Mouse (Mus musculus) liver, embryonic 16.5 days (tissue): ENCODE measurements around the gene Vps51. TPM values are rescaled to one million over a fixed set of nuclear protein-coding genes. Genes with fewer than 3 reads are reported as not detected.

Experiments used
- ATAC-seq: fragments of 200-750 bp; cut with Nextera tagmentation; 2 replicates; pipeline ENCODE4 v1.8.0; 2017; ENCODE audit warnings: low read depth, mild to moderate bottlenecking, moderate number of reproducible peaks, moderate library complexity
- H3K27ac ChIP-seq: fragments of 300-500 bp; sonication (generic); 2 replicates; pipeline ENCODE4 v1.5.1; 2014; ENCODE audit warnings: mild to moderate bottlenecking, low read length
- H3K27me3 ChIP-seq: fragments of 300-500 bp; sonication (generic); 2 replicates; pipeline ENCODE4 v1.6.1; 2014; ENCODE audit warnings: low read depth, low read length, mixed read lengths; ENCODE audit not compliant: control insufficient read depth, insufficient read depth
- H3K36me3 ChIP-seq: fragments of 300-500 bp; sonication (generic); 2 replicates; pipeline ENCODE4 v1.6.1; 2014; ENCODE audit warnings: mild to moderate bottlenecking; ENCODE audit not compliant: control insufficient read depth, insufficient read depth
- H3K4me1 ChIP-seq: fragments of 300-500 bp; sonication (generic); 2 replicates; pipeline ENCODE4 v1.6.1; 2014; ENCODE audit warnings: low read depth, low read length, mixed read lengths; ENCODE audit not compliant: control insufficient read depth
- H3K4me2 ChIP-seq: fragments of 300-500 bp; sonication (generic); 2 replicates; pipeline ENCODE4 v1.6.1; 2014; ENCODE audit warnings: low read depth, low read length, mixed read lengths
- H3K4me3 ChIP-seq: fragments of 300-500 bp; sonication (generic); 2 replicates; pipeline ENCODE4 v1.5.1; 2014; ENCODE audit warnings: low read depth, mild to moderate bottlenecking, low read length
- H3K9ac ChIP-seq: fragments of 300-500 bp; sonication (generic); 2 replicates; pipeline ENCODE4 v1.6.1; 2014; ENCODE audit warnings: low read depth, low read length
- H3K9me3 ChIP-seq: fragments of 300-500 bp; sonication (generic); replicated peaks from 2 replicates; pipeline ENCODE4 v1.6.1; 2016; ENCODE audit warnings: low read length; ENCODE audit not compliant: control insufficient read depth
- WGBS: fragments of 180-500 bp; shearing (Covaris S2); extraction: QIAGEN DNeasy Blood & Tissue Kit; methylation state at CpG from one replicate; pipeline ENCODE4 v1.1.7; 2014; ENCODE audit not compliant: insufficient replicate concordance; 5-methylcytosine and 5-hydroxymethylcytosine counted together
- polyA plus RNA-seq: library from polyadenylated mRNA; unstranded; fragments of >200 nt; fragmentation: Nextera tagmentation; extraction: Ambion mirVana; gene quantifications from 2 replicates; pipeline ENCODE4 v1.2.1, GENCODE M21; 2015

The Vps51 gene
- polyA plus RNA-seq, 1 experiment from 2014 or later, result 28.9 TPM

GRCm38 (mm10) chr19:6085417-6085879, 8.4 kb upstream of the Vps51 start:
- WGBS, result under 1% methylated on average over 17 of the region's 17 CpGs
- H3K27me3 ChIP-seq, result no peaks in the 10 kb centered on the region
- ATAC-seq, result peak; percentile 80
- peak overlapping the region; percentile 95 for H3K4me3 ChIP-seq
- H3K27ac ChIP-seq, result peak overlapping the region; percentile 93
- H3K36me3 ChIP-seq, result peaks cover 48% of the 10 kb centered on the region
- no peaks in the 10 kb centered on the region for H3K9me3 ChIP-seq
- peak overlapping the region; percentile 88 for H3K9ac ChIP-seq
- H3K4me2 ChIP-seq, result peak overlapping the region; percentile 88
- peaks cover 21% of the 10 kb centered on the region for H3K4me1 ChIP-seq

GRCm38 (mm10) chr19:6084478-6085248, 7.6 kb upstream of the Vps51 start, which contains the start of the genes Zfpl1 and Cdca5:
Gene Zfpl1 (minus strand): TSS chr19:6084956.
Gene Cdca5 (plus strand): TSS chr19:6084983.
- ATAC-seq, result peak; percentile 90
- H3K4me3 ChIP-seq, result peak within 1 kb of the TSS; percentile 95

GRCm38 (mm10) chr19:6082156-6082555, 5.1 kb upstream of the Vps51 start, which contains the start of gene Gm28374:
Gene Gm28374 (minus strand): TSS chr19:6082256.
- Histone ChIP-seq H3K4me2 (no peak within 1 kb of the TSS), H3K27me3 (no peaks in the 10 kb centered on the region), H3K27ac (no peak within 1 kb of the TSS), H3K9ac (no peak within 1 kb of the TSS), H3K4me3 (no peak within 1 kb of the TSS), H3K4me1 (peaks cover 26% of the 10 kb centered on the region), H3K36me3 (peaks cover 19% of the 10 kb centered on the region), H3K9me3 (no peaks in the 10 kb centered on the region)
- 80% methylated on average over 9 of the region's 9 CpGs for WGBS
- ATAC-seq, result no peak

More at GRCm38 (mm10) chr19:6084478-6085248, 7.6 kb upstream of the Vps51 start, which contains the start of the genes Zfpl1 and Cdca5:
- WGBS, result under 1% methylated on average over 58 of the region's 58 CpGs
- peak within 1 kb of the TSS; percentile 93 for H3K27ac ChIP-seq
- no peaks in the 10 kb centered on the region for H3K9me3 ChIP-seq
- peaks cover 21% of the 10 kb centered on the region for H3K4me1 ChIP-seq
- peak within 1 kb of the TSS; percentile 88 for H3K9ac ChIP-seq
- H3K27me3 ChIP-seq, result no peaks in the 10 kb centered on the region
- peak within 1 kb of the TSS; percentile 88 for H3K4me2 ChIP-seq
- peaks cover 41% of the 10 kb centered on the region for H3K36me3 ChIP-seq

- Histone ChIP-seq H3K27ac (no peak within 1 kb of the TSS), H3K9me3 (no peaks in the 10 kb centered on the region), H3K27me3 (no peaks in the 10 kb centered on the region), H3K4me3 (no peak within 1 kb of the TSS), H3K9ac (no peak within 1 kb of the TSS), H3K4me1 (peaks cover 26% of the 10 kb centered on the region), H3K4me2 (no peak within 1 kb of the TSS), H3K36me3 (peaks cover 8% of the 10 kb centered on the region; the same call in 1 of the 2 replicates)
- 76% methylated on average over 12 of the region's 12 CpGs for WGBS
- no peak for ATAC-seq
Observed at GRCm38 (mm10) chr19:6079983-6080480, 3.0 kb upstream of the Vps51 start, which contains the start of gene Tmem262. Gene Tmem262 (plus strand): TSS chr19:6080033.

GRCm38 (mm10) chr19:6073889-6074288, 3.1 kb downstream of the Vps51 start:
- no peak overlapping the region for H3K4me2 ChIP-seq
- peaks cover 17% of the 10 kb centered on the region for H3K4me1 ChIP-seq
- ATAC-seq, result no peak
- no peaks in the 10 kb centered on the region for H3K9me3 ChIP-seq
- WGBS, result 74% methylated on average over 5 of the region's 5 CpGs
- no peak overlapping the region for H3K9ac ChIP-seq
- H3K27ac ChIP-seq, result peak overlapping the region; percentile 45
- H3K4me3 ChIP-seq, result no peak overlapping the region
- H3K27me3 ChIP-seq, result no peaks in the 10 kb centered on the region
- H3K36me3 ChIP-seq, result peaks cover 3% of the 10 kb centered on the region

GRCm38 (mm10) chr19:6071261-6071660, 5.8 kb downstream of the Vps51 start:
- H3K4me3 ChIP-seq, result no peak overlapping the region
- peaks cover 28% of the 10 kb centered on the region for H3K4me1 ChIP-seq
- H3K4me2 ChIP-seq, result no peak overlapping the region
- no peak overlapping the region for H3K9ac ChIP-seq
- no peak overlapping the region for H3K27ac ChIP-seq
- ATAC-seq, result no peak
- H3K36me3 ChIP-seq, result peaks cover 3% of the 10 kb centered on the region
- H3K9me3 ChIP-seq, result no peaks in the 10 kb centered on the region
- WGBS, result 86% methylated on average over 19 of the region's 19 CpGs
- no peaks in the 10 kb centered on the region for H3K27me3 ChIP-seq

GRCm38 (mm10) chr19:6070571-6071250, 6.3 kb downstream of the Vps51 start:
- Histone ChIP-seq H3K4me1 (peaks cover 25% of the 10 kb centered on the region), H3K4me3 (no peak overlapping the region)
- no peak for ATAC-seq

GRCm38 (mm10) chr19:6069851-6070250, 7.2 kb downstream of the Vps51 start:
- H3K9me3 ChIP-seq, result no peaks in the 10 kb centered on the region
- H3K27ac ChIP-seq, result no peak overlapping the region
- 66% methylated on average over 10 of the region's 10 CpGs for WGBS
- no peak overlapping the region for H3K4me2 ChIP-seq
- H3K4me3 ChIP-seq, result no peak overlapping the region
- peaks cover 3% of the 10 kb centered on the region for H3K36me3 ChIP-seq
- no peaks in the 10 kb centered on the region for H3K27me3 ChIP-seq
- no peak for ATAC-seq
- no peak overlapping the region for H3K9ac ChIP-seq
- H3K4me1 ChIP-seq, result peaks cover 22% of the 10 kb centered on the region

More at GRCm38 (mm10) chr19:6070571-6071250, 6.3 kb downstream of the Vps51 start:
- Histone ChIP-seq H3K36me3 (peaks cover 3% of the 10 kb centered on the region), H3K9me3 (no peaks in the 10 kb centered on the region), H3K9ac (no peak overlapping the region), H3K4me2 (no peak overlapping the region), H3K27me3 (no peaks in the 10 kb centered on the region), H3K27ac (no peak overlapping the region)
- WGBS, result 83% methylated on average over 31 of the region's 31 CpGs
